Mouse (Mus musculus) A20 (cell line): ENCODE measurements around the gene Fstl5.

Experiments used
- DNase-seq: peaks from one replicate; pipeline ENCODE4 v3.0.0-alpha.2; 2011; ENCODE audit warnings: low read depth, low spot score

Fstl5 gene

GRCm38 (mm10) chr3:76074060-76074707 is at the start of gene Fstl5:
Gene Fstl5, plus strand, starts transcription at chr3:76074270.
- peak; percentile 31 for DNase-seq

- DNase-seq, result no peak
Measured at GRCm38 (mm10) chr3:76025523-76025922, 48.5 kb upstream of the Fstl5 start.

- DNase-seq, result no peak
Measured at GRCm38 (mm10) chr3:76051124-76051523, 22.9 kb upstream of the Fstl5 start.

GRCm38 (mm10) chr3:76061996-76062395 is 12.1 kb upstream of the Fstl5 start:
- DNase-seq, result no peak

GRCm38 (mm10) chr3:76067920-76068319 is 6.2 kb upstream of the Fstl5 start:
- DNase-seq, result peak; percentile 80

GRCm38 (mm10) chr3:76072826-76073225 is 1.2 kb upstream of the Fstl5 start:
- DNase-seq, result no peak

GRCm38 (mm10) chr3:76140445-76140844 is 66.4 kb downstream of the Fstl5 start:
- no peak for DNase-seq

GRCm38 (mm10) chr3:76147846-76148245 is 73.8 kb downstream of the Fstl5 start:
- no peak for DNase-seq

GRCm38 (mm10) chr3:76238834-76239233 is 164.8 kb downstream of the Fstl5 start:
- no peak for DNase-seq

GRCm38 (mm10) chr3:76251385-76251784 is 177.3 kb downstream of the Fstl5 start:
- DNase-seq, result no peak

- DNase-seq, result peak; percentile 19
Measured at GRCm38 (mm10) chr3:76292993-76293392, 218.9 kb downstream of the Fstl5 start.

GRCm38 (mm10) chr3:76294394-76294793 is 220.3 kb downstream of the Fstl5 start:
- DNase-seq, result no peak

- DNase-seq, result no peak
Measured at GRCm38 (mm10) chr3:76301026-76301773, 227.1 kb downstream of the Fstl5 start.

GRCm38 (mm10) chr3:76316991-76317390 is 242.9 kb downstream of the Fstl5 start:
- DNase-seq, result peak; percentile 61

- no peak for DNase-seq
Measured at GRCm38 (mm10) chr3:76319531-76319930, 245.5 kb downstream of the Fstl5 start.

GRCm38 (mm10) chr3:76322431-76322830 is 248.4 kb downstream of the Fstl5 start:
- no peak for DNase-seq

- DNase-seq, result no peak
Measured at GRCm38 (mm10) chr3:76336922-76337321, 262.9 kb downstream of the Fstl5 start.

- no peak for DNase-seq
Measured at GRCm38 (mm10) chr3:76367000-76367399, 292.9 kb downstream of the Fstl5 start.

- no peak for DNase-seq
Measured at GRCm38 (mm10) chr3:76369910-76370309, 295.8 kb downstream of the Fstl5 start.

GRCm38 (mm10) chr3:76428775-76429372 is 354.8 kb downstream of the Fstl5 start:
- peak; percentile 36 for DNase-seq

GRCm38 (mm10) chr3:76467229-76467874 is 393.3 kb downstream of the Fstl5 start:
- DNase-seq, result no peak

- DNase-seq, result no peak
Measured at GRCm38 (mm10) chr3:76468147-76468546, 394.1 kb downstream of the Fstl5 start.
